10 mouse cellular contexts compared by ENCODE assay signal in genomic region chr5:65348168-65348567, GRCm38 (mm10). TPM values are rescaled to one million over a fixed set of nuclear protein-coding genes. Genes with fewer than 3 reads are reported as not detected.
DNase-seq lines count a peak whose midpoint lies in the region; ATAC-seq and TF ChIP-seq lines count a peak whose summit lies in the region.
"Had no signal": no experiment of that assay in that cellular context is flagged by ENCODE, and none has a peak within 500 bp of the region (broad histone marks: within the 10 kb centered on the region; RNA-seq: fewer than 3 reads in every experiment).

Klb (plus strand) TSS chr5:65348314.

- intact Hi-C loops in heart, adult 2 months (cut with DNase I), result no loop called here
- intact Hi-C loops in gastrocnemius, postnatal 14 days (cut with DNase I; ENCODE audit: low total_unique reads), result no loop called here

- no peak for TF ChIP-seq POLR2A in heart, adult 2 months (IDR thresholded peaks at IDR 0.05; ENCODE audit: insufficient read depth, low read depth, low read length)

- H3K27ac ChIP-seq in heart, embryonic 12.5 days (ENCODE audit: poor library complexity, severe bottlenecking), result no peak within 1 kb of the TSS
- no peak within 1 kb of the TSS for H3K27ac ChIP-seq in heart, adult 2 months
- H3K27ac ChIP-seq in hindbrain, embryonic 11.5 days (ENCODE audit: low read depth, low read length), result no peak within 1 kb of the TSS
- H3K27ac ChIP-seq in liver, embryonic 16.5 days (ENCODE audit: low read length), result peak within 1 kb of the TSS; percentile 60

- peak within 1 kb of the TSS; percentile 10 for H3K4me3 ChIP-seq in heart, embryonic 12.5 days
- no peak within 1 kb of the TSS for H3K4me3 ChIP-seq in heart, adult 2 months
- no peak within 1 kb of the TSS for H3K4me3 ChIP-seq in hindbrain, embryonic 11.5 days (ENCODE audit: low read depth, low read length)
- H3K4me3 ChIP-seq in liver, embryonic 16.5 days (ENCODE audit: low read depth, low read length), result peak within 1 kb of the TSS; percentile 45

- peak within 1 kb of the TSS; percentile 61 for H3K4me2 ChIP-seq in heart, embryonic 12.5 days
- peak within 1 kb of the TSS; percentile 19; the same call in 1 of the 2 replicates for H3K4me2 ChIP-seq in hindbrain, embryonic 11.5 days (replicated peaks; ENCODE audit: low read depth, low read length)
- no peak within 1 kb of the TSS for H3K4me2 ChIP-seq in liver, embryonic 16.5 days (ENCODE audit: low read depth, low read length)

- no peaks in the 10 kb centered on the region for H3K4me1 ChIP-seq in heart, embryonic 12.5 days (replicated peaks)
- H3K4me1 ChIP-seq in heart, adult 2 months (ENCODE audit: control insufficient read depth, insufficient read depth, low read length), result no peaks in the 10 kb centered on the region; the same call in 1 of the 2 replicates
- no peaks in the 10 kb centered on the region for H3K4me1 ChIP-seq in hindbrain, embryonic 11.5 days (replicated peaks; ENCODE audit: control insufficient read depth, insufficient read depth, low read length)
- no peaks in the 10 kb centered on the region for H3K4me1 ChIP-seq in liver, embryonic 16.5 days (ENCODE audit: control insufficient read depth, low read depth, low read length)

- no peak for TF ChIP-seq EP300 in heart, adult 2 months (IDR thresholded peaks at IDR 0.05; ENCODE audit: insufficient read depth, low read depth, low read length)

- DNase-seq in heart, adult 2 months, result no peak
- DNase-seq in embryo, embryonic 10 days (ENCODE audit: low spot score), result peak; percentile 28
- peak; percentile 22 for DNase-seq in hindbrain, embryonic 11.5 days (ENCODE audit: low spot score)
- DNase-seq in cerebellum, postnatal 25 days, result no peak
- DNase-seq in urinary bladder, postnatal 4 days (ENCODE audit: low spot score in 2 of 2), result no peak
- DNase-seq in gastrocnemius, postnatal 14 days, result no peak
- DNase-seq: kidney, postnatal 4 days had no signal

- H3K79me2 ChIP-seq in heart, adult 2 months (replicated peaks; ENCODE audit: control insufficient read depth, insufficient read depth, low read length), result no peaks in the 10 kb centered on the region

- no peaks in the 10 kb centered on the region for H3K27me3 ChIP-seq in heart, embryonic 12.5 days (replicated peaks)
- H3K27me3 ChIP-seq in heart, adult 2 months (ENCODE audit: control insufficient read depth, insufficient read depth, low read length), result no peaks in the 10 kb centered on the region
- no peaks in the 10 kb centered on the region for H3K27me3 ChIP-seq in hindbrain, embryonic 11.5 days (ENCODE audit: control insufficient read depth, insufficient read depth, low read length)
- H3K27me3 ChIP-seq in liver, embryonic 16.5 days (ENCODE audit: control insufficient read depth, insufficient read depth, low read depth, low read length), result no peaks in the 10 kb centered on the region

- peak within 1 kb of the TSS; percentile 33; the same call in 1 of the 2 replicates for H3K9ac ChIP-seq in heart, embryonic 12.5 days
- H3K9ac ChIP-seq in heart, adult 2 months (ENCODE audit: low read depth, low read length), result no peak within 1 kb of the TSS
- 0 out of 2 replicates have a peak within 1 kb of the TSS, but pooled peaks have one; percentile 1 for H3K9ac ChIP-seq in hindbrain, embryonic 11.5 days (ENCODE audit: low read depth, low read length)
- peak within 1 kb of the TSS; percentile 26; the same call in 1 of the 2 replicates for H3K9ac ChIP-seq in liver, embryonic 16.5 days (ENCODE audit: low read depth, low read length)

- TF ChIP-seq CTCF in heart, adult 2 months (IDR thresholded peaks at IDR 0.05), result no peak

- WGBS in heart, embryonic 12.5 days, result 42% methylated on average over 15 of the region's 15 CpGs
- 38% methylated on average over 15 of the region's 15 CpGs for WGBS in heart, adult 2 months
- WGBS in hindbrain, embryonic 11.5 days, result 24% methylated on average over 15 of the region's 15 CpGs
- WGBS in liver, embryonic 16.5 days (ENCODE audit: insufficient replicate concordance), result 64% methylated on average over 15 of the region's 15 CpGs

- H3K36me3 ChIP-seq in heart, embryonic 12.5 days, result no peaks in the 10 kb centered on the region
- no peaks in the 10 kb centered on the region for H3K36me3 ChIP-seq in heart, adult 2 months (ENCODE audit: control insufficient read depth, insufficient read depth, low read length)
- H3K36me3 ChIP-seq in hindbrain, embryonic 11.5 days (ENCODE audit: control insufficient read depth, insufficient read depth, low read length), result no peaks in the 10 kb centered on the region
- no peaks in the 10 kb centered on the region for H3K36me3 ChIP-seq in liver, embryonic 16.5 days (ENCODE audit: control insufficient read depth, insufficient read depth)

- no peak for ATAC-seq in heart, embryonic 12.5 days (ENCODE audit: insufficient number of reproducible peaks, low FRiP score)
- no peak for ATAC-seq in hindbrain, embryonic 11.5 days (ENCODE audit: low FRiP score)
- ATAC-seq in liver, embryonic 16.5 days (ENCODE audit: low read depth), result peak; percentile 75

- no peaks in the 10 kb centered on the region for H3K9me3 ChIP-seq in heart, embryonic 12.5 days (replicated peaks)
- no peaks in the 10 kb centered on the region for H3K9me3 ChIP-seq in hindbrain, embryonic 11.5 days (ENCODE audit: control insufficient read depth, low read length)
- no peaks in the 10 kb centered on the region for H3K9me3 ChIP-seq in liver, embryonic 16.5 days (replicated peaks; ENCODE audit: control insufficient read depth, low read length)

RNA-seq across cellular contexts. Expression of gene Klb, which starts in this region (rescaled TPM):
- 0.15 TPM in 1 of 2 replicates, not detected in the other for polyA plus RNA-seq in heart, embryonic 12.5 days (2016; fragmentation: Nextera tagmentation; extraction: Ambion mirVana)
- total RNA-seq in heart, adult 2 months (2021), result under 1 TPM; 0.08 to 0.34 TPM
- 0.91 and 1.1 TPM in 2 replicates for polyA plus RNA-seq in heart, adult 2 months (2012; rRNA removed)
- 0.11 TPM in 1 of 2 replicates, not detected in the other for polyA plus RNA-seq in hindbrain, embryonic 11.5 days (2014; fragmentation: Nextera tagmentation; extraction: Ambion mirVana)
- 14.1 and 14.4 TPM in 2 replicates for polyA plus RNA-seq in liver, embryonic 16.5 days (2015; fragmentation: Nextera tagmentation; extraction: Ambion mirVana)
- total RNA-seq in gastrocnemius, postnatal 14 days (2021), result under 1 TPM in 1 of 2 experiments, not detected in 1; 0.21 TPM
- total RNA-seq: CH12.LX had no signal

Comparison
In these comparisons a context has a peak if more than half of its experiments do, and no peak if none do; other contexts are left out.
1. H3K4me3 ChIP-seq: peak in heart, embryonic 12.5 days (single experiment) and liver, embryonic 16.5 days (single experiment); none in heart, adult 2 months (single experiment) and hindbrain, embryonic 11.5 days (single experiment).
2. Peak in DNase-seq, H3K9ac ChIP-seq and H3K4me2 ChIP-seq in hindbrain, embryonic 11.5 days; RNA of the gene not detected or under 1 TPM.